Mouse (Mus musculus): ENCODE measurements around the gene Olfr671. TPM values are rescaled to one million over a fixed set of nuclear protein-coding genes. Genes with fewer than 3 reads are reported as not detected.
"Not testable (repeated sequence)": the region's sequence is repeated elsewhere in the genome, so short reads cannot be mapped to it uniquely, and the experiment has no call there.

Gene Olfr671
- polyA plus RNA-seq (2015; fragmentation: Nextera tagmentation; extraction: Ambion mirVana), result not detected in 2 replicates

DNA sequence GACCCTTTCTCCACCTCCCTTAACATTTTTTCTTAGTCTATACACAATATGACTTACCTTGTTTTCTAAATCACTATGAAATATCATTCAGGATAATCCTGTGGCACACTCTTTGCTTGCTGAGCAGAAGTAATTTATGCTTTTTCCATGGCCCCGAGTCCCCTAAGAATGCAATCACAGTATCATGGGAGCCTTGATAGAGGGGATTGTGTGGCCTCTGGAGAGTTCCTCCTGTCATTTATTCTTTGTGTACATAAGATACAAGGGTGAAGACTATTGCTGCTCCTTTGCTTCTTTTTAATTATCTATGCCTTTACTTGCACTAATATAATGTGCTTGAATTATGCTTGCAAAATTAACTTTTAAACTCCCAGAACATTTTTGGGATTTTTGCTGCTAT is at the start of gene Olfr671:
Gene Olfr671, minus strand, starts transcription at position 101 of the 400 bp plus-strand sequence.
- Histone ChIP-seq H3K27ac (ENCODE audit: low read length) (no peak within 1 kb of the TSS), H3K36me3 (ENCODE audit: control insufficient read depth, insufficient read depth, low read length) (no peaks in the 10 kb centered on the region), H3K9me3 (ENCODE audit: control insufficient read depth, low read length) (no peaks in the 10 kb centered on the region), H3K4me1 (ENCODE audit: control insufficient read depth, insufficient read depth, low read length) (no peaks in the 10 kb centered on the region), H3K9ac (ENCODE audit: low read depth, low read length) (no peak within 1 kb of the TSS), H3K27me3 (replicated peaks; ENCODE audit: control insufficient read depth, insufficient read depth, low read length) (no peaks in the 10 kb centered on the region), H3K4me2 (ENCODE audit: low read depth, low read length) (no peak within 1 kb of the TSS), H3K4me3 (ENCODE audit: low read length) (no peak within 1 kb of the TSS)
- 63% methylated on average over 1 of the region's 1 CpGs for WGBS
- no peak for ATAC-seq

GRCm38 (mm10) chr7:105028360-105028759 is 49.4 kb upstream of the Olfr671 start, which contains the start of gene Olfr675:
Olfr675 (minus strand) TSS chr7:105028460.
- Histone ChIP-seq H3K9me3 (ENCODE audit: control insufficient read depth, low read length) (no peaks in the 10 kb centered on the region), H3K4me1 (ENCODE audit: control insufficient read depth, insufficient read depth, low read length) (no peaks in the 10 kb centered on the region), H3K4me3 (ENCODE audit: low read length) (no peak within 1 kb of the TSS), H3K9ac (ENCODE audit: low read depth, low read length) (no peak within 1 kb of the TSS), H3K36me3 (ENCODE audit: control insufficient read depth, insufficient read depth, low read length) (no peaks in the 10 kb centered on the region), H3K27me3 (replicated peaks; ENCODE audit: control insufficient read depth, insufficient read depth, low read length) (no peaks in the 10 kb centered on the region), H3K4me2 (ENCODE audit: low read depth, low read length) (no peak within 1 kb of the TSS), H3K27ac (ENCODE audit: low read length) (no peak within 1 kb of the TSS)
- 74% methylated on average over 1 of the region's 1 CpGs for WGBS
- no peak for ATAC-seq

- no peak overlapping the region for H3K4me3 ChIP-seq (ENCODE audit: low read length)
- no peak overlapping the region for H3K9ac ChIP-seq (ENCODE audit: low read depth, low read length)
- no peak overlapping the region for H3K27ac ChIP-seq (ENCODE audit: low read length)
- no peaks in the 10 kb centered on the region for H3K9me3 ChIP-seq (ENCODE audit: control insufficient read depth, low read length)
- WGBS, result 90% methylated on average over 1 of the region's 1 CpGs
- no peaks in the 10 kb centered on the region for H3K27me3 ChIP-seq (replicated peaks; ENCODE audit: control insufficient read depth, insufficient read depth, low read length)
- no peak overlapping the region for H3K4me2 ChIP-seq (ENCODE audit: low read depth, low read length)
- H3K36me3 ChIP-seq (ENCODE audit: control insufficient read depth, insufficient read depth, low read length), result no peaks in the 10 kb centered on the region
- no peaks in the 10 kb centered on the region for H3K4me1 ChIP-seq (ENCODE audit: control insufficient read depth, insufficient read depth, low read length)
- ATAC-seq, result no peak
Observed at GRCm38 (mm10) chr7:105022530-105022929, 43.6 kb upstream of the Olfr671 start.

DNA sequence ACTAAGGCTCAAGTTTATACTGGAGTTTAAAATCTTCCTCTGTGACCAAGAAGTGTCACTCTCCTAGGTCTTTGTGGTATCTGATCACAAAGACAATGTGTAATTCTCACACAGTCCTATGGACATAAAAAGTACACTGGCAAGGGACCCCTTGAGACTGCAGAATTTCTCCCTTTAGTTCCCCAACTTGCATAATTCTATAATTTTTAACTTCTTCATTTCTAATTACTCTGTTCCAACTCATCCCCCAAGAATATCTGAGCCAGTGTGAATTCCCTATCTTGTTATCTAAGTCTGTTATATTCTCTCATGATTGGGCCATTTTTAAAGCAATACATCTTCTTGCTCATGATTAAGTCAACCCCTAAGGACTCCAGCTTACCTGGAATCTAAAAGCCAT is 23.0 kb upstream of the Olfr671 start, which contains the start of gene Olfr672:
Gene Olfr672, minus strand, starts transcription at position 101 of the 400 bp plus-strand sequence.
- Histone ChIP-seq H3K36me3 (ENCODE audit: control insufficient read depth, insufficient read depth, low read length) (no peaks in the 10 kb centered on the region), H3K4me1 (ENCODE audit: control insufficient read depth, insufficient read depth, low read length) (no peaks in the 10 kb centered on the region), H3K4me2 (ENCODE audit: low read depth, low read length) (no peak within 1 kb of the TSS), H3K27ac (ENCODE audit: low read length) (no peak within 1 kb of the TSS), H3K4me3 (ENCODE audit: low read length) (no peak within 1 kb of the TSS), H3K9ac (ENCODE audit: low read depth, low read length) (no peak within 1 kb of the TSS), H3K27me3 (replicated peaks; ENCODE audit: control insufficient read depth, insufficient read depth, low read length) (no peaks in the 10 kb centered on the region), H3K9me3 (ENCODE audit: control insufficient read depth, low read length) (no peaks in the 10 kb centered on the region)
- no peak for ATAC-seq

GRCm38 (mm10) chr7:104972507-104972906 is 6.4 kb downstream of the Olfr671 start:
- not testable (repeated sequence) for H3K9me3 ChIP-seq (ENCODE audit: control insufficient read depth, low read length); H3K4me3 ChIP-seq (ENCODE audit: low read length); ATAC-seq; H3K27me3 ChIP-seq (replicated peaks; ENCODE audit: control insufficient read depth, insufficient read depth, low read length); H3K4me1 ChIP-seq (ENCODE audit: control insufficient read depth, insufficient read depth, low read length); H3K36me3 ChIP-seq (ENCODE audit: control insufficient read depth, insufficient read depth, low read length); H3K4me2 ChIP-seq (ENCODE audit: low read depth, low read length); H3K9ac ChIP-seq (ENCODE audit: low read depth, low read length); H3K27ac ChIP-seq (ENCODE audit: low read length)
- WGBS, result 71% methylated on average over 2 of the region's 2 CpGs

DNA sequence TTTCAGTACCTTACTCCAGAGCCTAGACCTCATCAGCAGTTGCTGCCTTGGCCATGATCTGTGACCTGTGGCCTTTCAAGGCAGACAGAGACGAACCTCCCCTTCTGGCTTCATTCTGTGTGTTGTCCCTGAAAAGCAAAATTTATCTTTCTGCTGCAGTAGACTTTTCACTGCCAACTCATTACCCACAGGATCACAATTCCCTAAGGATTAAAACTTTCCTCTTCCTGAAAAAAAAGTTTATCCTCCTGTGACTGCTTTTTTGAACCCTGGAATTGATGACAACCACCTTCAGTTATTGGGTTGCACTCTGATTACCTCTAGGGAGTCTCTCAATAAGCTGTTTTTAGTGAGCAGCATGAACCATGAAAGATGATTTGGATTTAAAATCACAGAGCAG is 16.4 kb downstream of the Olfr671 start, which contains the start of gene Olfr670:
Gene Olfr670, minus strand, starts transcription at position 101 of the 400 bp plus-strand sequence.
- ATAC-seq, result no peak
- H3K9me3 ChIP-seq (ENCODE audit: control insufficient read depth, low read length), result no peaks in the 10 kb centered on the region

GRCm38 (mm10) chr7:104950234-104950633 is 28.7 kb downstream of the Olfr671 start:
- WGBS, result 92% methylated on average over 16 of the region's 16 CpGs

More for the DNA sequence above, 16.4 kb downstream of the Olfr671 start, which contains the start of gene Olfr670:
- WGBS, result 47% methylated on average over 1 of the region's 1 CpGs
- no peak within 1 kb of the TSS for H3K27ac ChIP-seq (ENCODE audit: low read length)
- H3K27me3 ChIP-seq (replicated peaks; ENCODE audit: control insufficient read depth, insufficient read depth, low read length), result no peaks in the 10 kb centered on the region
- no peaks in the 10 kb centered on the region for H3K36me3 ChIP-seq (ENCODE audit: control insufficient read depth, insufficient read depth, low read length)
- no peak within 1 kb of the TSS for H3K4me3 ChIP-seq (ENCODE audit: low read length)
- H3K9ac ChIP-seq (ENCODE audit: low read depth, low read length), result no peak within 1 kb of the TSS
- H3K4me2 ChIP-seq (ENCODE audit: low read depth, low read length), result no peak within 1 kb of the TSS
- H3K4me1 ChIP-seq (ENCODE audit: control insufficient read depth, insufficient read depth, low read length), result no peaks in the 10 kb centered on the region

DNA sequence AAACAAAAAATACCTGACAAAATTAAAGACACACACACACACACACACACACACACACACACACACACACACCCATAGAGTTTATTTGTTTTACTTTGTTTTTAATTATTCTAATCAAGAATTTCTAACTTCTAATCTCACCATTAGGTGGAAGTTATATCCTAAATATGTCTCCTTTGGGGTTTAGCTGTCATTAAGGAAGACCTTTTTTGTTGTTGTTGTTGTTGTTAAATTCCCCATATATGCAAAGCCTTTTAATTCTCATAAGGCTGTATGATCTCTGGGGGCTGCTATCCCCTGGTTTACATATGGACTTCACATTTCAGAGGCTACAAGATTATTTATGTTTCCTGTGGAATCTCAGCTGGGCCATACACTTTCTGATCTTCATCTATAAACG is 45.0 kb downstream of the Olfr671 start, which contains the start of gene Olfr669:
Gene Olfr669, plus strand, starts transcription at position 301 of the 400 bp plus-strand sequence.
- H3K4me1 ChIP-seq (ENCODE audit: control insufficient read depth, insufficient read depth, low read length), result no peaks in the 10 kb centered on the region
- no peaks in the 10 kb centered on the region for H3K27me3 ChIP-seq (replicated peaks; ENCODE audit: control insufficient read depth, insufficient read depth, low read length)
- H3K9ac ChIP-seq (ENCODE audit: low read depth, low read length), result no peak within 1 kb of the TSS
- ATAC-seq, result no peak
- H3K36me3 ChIP-seq (ENCODE audit: control insufficient read depth, insufficient read depth, low read length), result no peaks in the 10 kb centered on the region
- no peak within 1 kb of the TSS for H3K4me3 ChIP-seq (ENCODE audit: low read length)
- no peak within 1 kb of the TSS for H3K27ac ChIP-seq (ENCODE audit: low read length)
- 72% methylated on average over 1 of the region's 1 CpGs for WGBS
- H3K9me3 ChIP-seq (ENCODE audit: control insufficient read depth, low read length), result no peaks in the 10 kb centered on the region
- H3K4me2 ChIP-seq (ENCODE audit: low read depth, low read length), result no peak within 1 kb of the TSS

More at GRCm38 (mm10) chr7:104950234-104950633, 28.7 kb downstream of the Olfr671 start:
- H3K4me3 ChIP-seq (ENCODE audit: low read length); H3K36me3 ChIP-seq (ENCODE audit: control insufficient read depth, insufficient read depth, low read length); H3K9ac ChIP-seq (ENCODE audit: low read depth, low read length); H3K9me3 ChIP-seq (ENCODE audit: control insufficient read depth, low read length); ATAC-seq; H3K4me1 ChIP-seq (ENCODE audit: control insufficient read depth, insufficient read depth, low read length); H3K27ac ChIP-seq (ENCODE audit: low read length); H3K27me3 ChIP-seq (replicated peaks; ENCODE audit: control insufficient read depth, insufficient read depth, low read length); H3K4me2 ChIP-seq (ENCODE audit: low read depth, low read length): not testable (repeated sequence)

- Histone ChIP-seq H3K9me3 (ENCODE audit: control insufficient read depth, low read length) (no peaks in the 10 kb centered on the region), H3K27me3 (replicated peaks; ENCODE audit: control insufficient read depth, insufficient read depth, low read length) (no peaks in the 10 kb centered on the region), H3K9ac (ENCODE audit: low read depth, low read length) (no peak within 1 kb of the TSS), H3K27ac (ENCODE audit: low read length) (no peak within 1 kb of the TSS), H3K36me3 (ENCODE audit: control insufficient read depth, insufficient read depth, low read length) (no peaks in the 10 kb centered on the region), H3K4me2 (ENCODE audit: low read depth, low read length) (no peak within 1 kb of the TSS), H3K4me1 (ENCODE audit: control insufficient read depth, insufficient read depth, low read length) (no peaks in the 10 kb centered on the region), H3K4me3 (ENCODE audit: low read length) (no peak within 1 kb of the TSS)
- ATAC-seq, result no peak
- WGBS, result 80% methylated on average over 1 of the region's 1 CpGs
Observed at GRCm38 (mm10) chr7:104927957-104928356, 51.0 kb downstream of the Olfr671 start, which contains the start of gene Olfr668. Olfr668 (minus strand) TSS chr7:104928057.
